Mouse (Mus musculus) myocyte (in vitro differentiated cells): ENCODE data around the gene Serpini1. TPM values are rescaled to one million over a fixed set of nuclear protein-coding genes. Genes with fewer than 3 reads are reported as not detected.

ENCODE experiments used
- H3K27me3 ChIP-seq: one replicate; pipeline ENCODE4 v1.6.1; 2011; ENCODE audit not compliant: control insufficient read depth, insufficient read depth, insufficient read length
- H3K36me3 ChIP-seq: one replicate; pipeline ENCODE4 v1.6.1; 2011; ENCODE audit not compliant: control insufficient read depth, insufficient read depth
- H3K4me2 ChIP-seq: one replicate; pipeline ENCODE4 v1.6.1; 2011; ENCODE audit warnings: low read depth, control low read depth
- H3K4me3 ChIP-seq: one replicate; pipeline ENCODE4 v1.5.1; 2011; ENCODE audit warnings: mild to moderate bottlenecking, control low read depth, moderate library complexity
- H3K79me2 ChIP-seq: one replicate; pipeline ENCODE4 v1.6.1; 2011; ENCODE audit not compliant: control insufficient read depth, insufficient read depth
- H3ac ChIP-seq: one replicate; pipeline ENCODE4 v1.6.1; 2011; ENCODE audit not compliant: control insufficient read depth, insufficient read length
- CEBPB ChIP-seq: IDR thresholded peaks from 2 replicates; pipeline ENCODE4 v1.6.1; 2011; ENCODE audit warnings: mild to moderate bottlenecking, moderate library complexity; ENCODE audit not compliant: poor library complexity, insufficient read depth, severe bottlenecking
- E2F4 ChIP-seq: IDR thresholded peaks from one replicate; pipeline ENCODE4 v1.6.1; 2011; ENCODE audit warnings: mild to moderate bottlenecking, control low read depth, moderate library complexity; ENCODE audit not compliant: insufficient read depth
- MAX ChIP-seq: IDR thresholded peaks from one replicate; pipeline ENCODE4 v1.6.1; 2011; ENCODE audit warnings: low read depth, mild to moderate bottlenecking, control low read depth
- MYOD1 ChIP-seq, 3 experiments: IDR thresholded peaks; one replicate each; pipeline ENCODE4 v1.6.1; 2011; ENCODE audit warnings: control low read depth in 2 of 3, low read depth in 2 of 3, mild to moderate bottlenecking in 2 of 3, moderate library complexity in 1 of 3; ENCODE audit not compliant: insufficient read length in 2 of 3, control insufficient read depth in 1 of 3
- MYOG ChIP-seq, 3 experiments: IDR thresholded peaks; one replicate each; pipeline ENCODE4 v1.6.1; 2011; ENCODE audit warnings: control low read depth in 2 of 3, low read depth in 2 of 3, mild to moderate bottlenecking in 2 of 3; ENCODE audit not compliant: insufficient read length in 2 of 3, control insufficient read depth in 1 of 3, insufficient read depth in 1 of 3
- POLR2A ChIP-seq: IDR thresholded peaks from one replicate; pipeline ENCODE4 v1.6.1; 2011; ENCODE audit warnings: low read depth, mild to moderate bottlenecking, control low read depth, moderate library complexity; ENCODE audit not compliant: insufficient read length
- POLR2AphosphoS2 ChIP-seq: IDR thresholded peaks from one replicate; pipeline ENCODE4 v1.6.1; 2011; ENCODE audit warnings: low read depth, control low read depth; ENCODE audit not compliant: insufficient read length
- REST ChIP-seq: IDR thresholded peaks from one replicate; pipeline ENCODE4 v1.6.1; 2011; ENCODE audit warnings: mild to moderate bottlenecking, control low read depth, moderate library complexity; ENCODE audit not compliant: insufficient read depth, insufficient read length
- SRF ChIP-seq: IDR thresholded peaks from one replicate; pipeline ENCODE4 v1.6.1; 2011; ENCODE audit warnings: low read depth; ENCODE audit not compliant: control insufficient read depth, insufficient read length
- TCF12 ChIP-seq: IDR thresholded peaks from one replicate; pipeline ENCODE4 v1.6.1; 2011; ENCODE audit warnings: mild to moderate bottlenecking, control low read depth; ENCODE audit not compliant: poor library complexity, insufficient read depth, severe bottlenecking
- TCF3 ChIP-seq: IDR thresholded peaks from one replicate; pipeline ENCODE4 v1.6.1; 2011; ENCODE audit warnings: low read depth, control low read depth; ENCODE audit not compliant: insufficient read length
- USF1 ChIP-seq: IDR thresholded peaks from one replicate; pipeline ENCODE4 v1.6.1; 2011; ENCODE audit warnings: low read depth, mild to moderate bottlenecking, control low read depth, moderate library complexity
- polyA plus RNA-seq: library from polyadenylated mRNA; unstranded; fragments of >200 nt; fragmentation: generic; extraction: Trizol; gene quantifications from one replicate; pipeline ENCODE4 v1.2.1, GENCODE M21; 2012; ENCODE audit warnings: missing spikeins

The Serpini1 gene
- polyA plus RNA-seq, 1 experiment: 0.14 TPM

DNA sequence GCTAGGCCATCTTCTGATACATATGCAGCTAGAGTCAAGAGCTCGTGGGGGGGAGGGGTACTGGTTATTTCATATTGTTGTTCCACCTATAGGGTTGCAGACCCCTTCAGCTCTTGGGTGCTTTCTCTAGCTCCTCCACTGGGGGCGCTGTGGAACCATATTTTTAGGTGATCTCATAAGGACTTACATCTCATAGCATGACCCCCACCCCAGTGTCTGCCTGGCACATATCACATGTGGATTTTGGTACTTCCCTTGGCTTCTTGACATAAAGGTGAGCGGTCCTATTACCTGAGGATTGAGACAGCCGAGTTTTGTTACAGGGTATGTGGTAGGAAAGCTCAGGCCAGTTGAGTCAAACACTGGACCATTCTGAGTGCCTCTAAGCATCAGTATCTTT, 22.0 kb downstream of the Serpini1 start:
- H3ac ChIP-seq: no peak overlapping the region
- TF ChIP-seq CEBPB: no peak
- H3K79me2 ChIP-seq: no peaks in the 10 kb centered on the region
- no peak overlapping the region for H3K4me2 ChIP-seq
- H3K27me3 ChIP-seq: no peaks in the 10 kb centered on the region
- no peaks in the 10 kb centered on the region for H3K36me3 ChIP-seq
- no peak overlapping the region for H3K4me3 ChIP-seq

DNA sequence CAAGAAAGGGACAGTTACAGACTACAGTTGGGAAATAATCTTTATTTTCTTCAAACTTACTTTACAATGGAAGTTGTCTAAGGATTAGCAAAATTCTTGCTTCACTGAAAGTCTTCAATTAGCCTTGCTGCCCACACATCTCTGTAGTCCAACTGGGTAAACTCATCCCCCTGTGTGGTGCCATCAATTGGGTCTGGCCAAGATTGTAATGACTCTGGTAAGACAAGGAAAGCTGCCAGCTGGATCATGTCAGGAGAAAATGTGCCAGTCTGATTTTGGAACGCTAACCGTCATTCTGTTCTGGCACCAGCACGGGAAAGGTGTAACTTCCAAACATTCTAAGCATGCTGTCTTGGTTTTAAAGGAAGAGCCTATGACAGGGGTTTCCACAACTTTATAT, 25.9 kb downstream of the Serpini1 start:
- TF ChIP-seq REST: no peak
- TF ChIP-seq E2F4: no peak
- TF ChIP-seq TCF12: no peak
- no peak for TF ChIP-seq POLR2A
- no peak for TF ChIP-seq POLR2AphosphoS2
- TF ChIP-seq TCF3: no peak
- TF ChIP-seq CEBPB: no peak
- TF ChIP-seq MYOD1 (IDR thresholded peaks at IDR 0.05; ENCODE audit: control insufficient read depth in 1 of 3, insufficient read length in 2 of 3, low read depth in 2 of 3): no peak
- H3K27me3 ChIP-seq: no peaks in the 10 kb centered on the region
- H3K79me2 ChIP-seq: no peaks in the 10 kb centered on the region
- no peak overlapping the region for H3K4me3 ChIP-seq
- H3K36me3 ChIP-seq: no peaks in the 10 kb centered on the region
- no peak overlapping the region for H3ac ChIP-seq
- no peak overlapping the region for H3K4me2 ChIP-seq

DNA sequence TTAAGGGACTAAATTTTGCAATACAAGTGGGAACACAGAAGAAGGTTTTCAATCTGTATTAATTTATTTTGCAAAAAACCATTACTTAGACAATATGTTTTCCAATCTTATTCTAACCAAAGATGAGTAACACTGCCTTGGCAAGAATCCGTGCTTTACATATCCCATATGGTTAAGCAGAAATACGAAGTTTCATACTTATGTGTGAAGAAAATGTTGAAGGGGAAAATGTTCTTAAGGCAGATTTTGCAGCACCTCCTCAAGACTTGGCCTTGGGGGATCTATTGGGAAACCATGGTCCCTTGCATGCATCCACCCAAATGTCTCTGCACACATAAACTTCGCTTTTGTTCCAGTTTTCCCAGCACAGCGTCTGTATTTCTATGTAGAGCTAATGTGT, 27.6 kb downstream of the Serpini1 start:
- no peaks in the 10 kb centered on the region for H3K36me3 ChIP-seq
- H3K4me2 ChIP-seq: no peak overlapping the region
- H3ac ChIP-seq: no peak overlapping the region
- H3K79me2 ChIP-seq: no peaks in the 10 kb centered on the region
- H3K4me3 ChIP-seq: no peak overlapping the region
- no peaks in the 10 kb centered on the region for H3K27me3 ChIP-seq
- TF ChIP-seq TCF3 (no peak), CEBPB (no peak), USF1 (no peak), E2F4 (no peak), MAX (no peak), REST (no peak), MYOD1 (IDR thresholded peaks at IDR 0.05; ENCODE audit: control insufficient read depth in 1 of 3, insufficient read length in 2 of 3, low read depth in 2 of 3) (no peak)

DNA sequence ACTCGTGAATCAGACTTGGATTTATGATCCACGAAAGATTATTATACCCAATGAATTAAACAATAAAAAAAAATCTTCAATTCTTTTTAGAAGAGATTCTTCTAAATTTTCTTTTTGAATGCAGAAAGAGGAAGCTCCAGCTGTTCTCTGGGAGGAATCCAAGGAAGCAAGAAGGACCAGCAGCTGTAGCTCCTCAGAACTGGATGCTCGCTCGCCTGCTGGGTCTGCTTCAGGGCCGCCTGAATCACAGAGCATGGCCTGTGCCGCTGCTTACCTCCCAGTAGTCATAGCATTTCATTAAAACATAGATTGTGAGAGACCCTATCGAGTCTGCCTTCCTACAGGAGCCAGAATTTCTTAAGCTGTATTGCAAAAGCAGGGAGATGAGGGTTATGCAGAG, 53.7 kb downstream of the Serpini1 start:
- Histone ChIP-seq H3K4me3 (no peak overlapping the region), H3K27me3 (no peaks in the 10 kb centered on the region), H3K79me2 (no peaks in the 10 kb centered on the region), H3K36me3 (no peaks in the 10 kb centered on the region), H3K4me2 (no peak overlapping the region), H3ac (no peak overlapping the region)
- TF ChIP-seq MAX: no peak
- no peak for TF ChIP-seq POLR2AphosphoS2
- no peak for TF ChIP-seq POLR2A

DNA sequence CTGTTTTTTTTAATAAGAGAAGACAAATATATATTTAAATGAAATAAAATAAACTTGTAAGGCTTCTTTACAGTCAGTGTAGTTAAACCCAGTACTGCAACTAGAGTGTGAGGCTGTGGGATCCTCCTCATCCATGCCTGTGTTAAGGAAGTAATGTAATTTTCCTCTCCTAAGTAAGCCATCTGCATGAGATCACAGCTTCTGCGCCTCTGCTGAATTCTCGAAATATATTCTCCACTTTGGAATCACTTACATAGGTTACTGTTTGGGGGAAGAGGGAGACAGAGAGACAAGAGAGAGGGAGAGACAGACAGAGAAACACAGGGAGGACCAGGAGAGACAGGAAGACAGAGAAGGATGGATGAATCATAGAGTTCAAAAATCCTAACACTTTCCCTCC, 67.3 kb downstream of the Serpini1 start:
- no peaks in the 10 kb centered on the region for H3K36me3 ChIP-seq

DNA sequence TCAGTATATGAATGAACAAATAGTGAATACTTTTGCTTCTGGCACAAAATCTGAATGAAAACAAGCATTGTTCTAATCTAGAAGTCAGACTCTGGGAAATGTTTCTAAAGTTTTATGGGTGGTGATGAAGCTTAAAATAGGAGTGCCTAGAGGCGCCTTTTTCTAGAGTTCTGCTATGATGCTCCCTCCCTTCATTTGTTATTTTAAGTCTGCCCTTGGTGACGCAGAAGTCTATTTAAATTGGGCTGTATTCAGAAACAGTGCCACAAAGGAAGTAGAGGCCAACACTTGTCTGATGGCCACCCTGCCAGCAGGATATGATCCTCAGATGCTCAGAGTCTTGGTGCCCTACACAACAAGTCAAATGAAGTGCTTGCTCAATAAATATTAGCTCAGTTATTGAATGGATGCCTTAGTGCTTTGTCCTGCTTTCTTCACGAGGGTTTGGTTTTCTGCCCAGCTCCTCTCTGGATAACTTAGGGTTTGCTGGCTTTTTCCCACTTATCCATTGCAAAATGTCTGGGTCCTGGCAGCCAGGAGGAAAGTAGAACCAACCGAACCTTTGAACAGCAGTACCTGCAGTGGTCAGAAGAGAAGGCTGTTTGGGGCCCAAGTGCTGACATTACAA, 73.8 kb downstream of the Serpini1 start:
- Histone ChIP-seq H3K27me3 (no peaks in the 10 kb centered on the region), H3K4me3 (no peak overlapping the region), H3K4me2 (no peak overlapping the region), H3K79me2 (no peaks in the 10 kb centered on the region), H3K36me3 (no peaks in the 10 kb centered on the region), H3ac (no peak overlapping the region)
- TF ChIP-seq REST (no peak), E2F4 (no peak), POLR2A (no peak), CEBPB (no peak), TCF12 (no peak), SRF (no peak), POLR2AphosphoS2 (no peak), MYOG (IDR thresholded peaks at IDR 0.05; ENCODE audit: control insufficient read depth in 1 of 3, insufficient read depth in 1 of 3, insufficient read length in 2 of 3, low read depth in 2 of 3) (no peak)

More for the DNA sequence above, 67.3 kb downstream of the Serpini1 start:
- no peak overlapping the region for H3ac ChIP-seq
- TF ChIP-seq E2F4 (no peak), TCF12 (no peak), MAX (no peak), POLR2A (no peak), MYOD1 (IDR thresholded peaks at IDR 0.05; ENCODE audit: control insufficient read depth in 1 of 3, insufficient read length in 2 of 3, low read depth in 2 of 3) (no peak), MYOG (IDR thresholded peaks at IDR 0.05; ENCODE audit: control insufficient read depth in 1 of 3, insufficient read depth in 1 of 3, insufficient read length in 2 of 3, low read depth in 2 of 3) (no peak), USF1 (no peak), SRF (no peak), TCF3 (no peak), POLR2AphosphoS2 (no peak), CEBPB (no peak)
- H3K79me2 ChIP-seq: no peaks in the 10 kb centered on the region
- no peak overlapping the region for H3K4me2 ChIP-seq
- no peaks in the 10 kb centered on the region for H3K27me3 ChIP-seq
- no peak overlapping the region for H3K4me3 ChIP-seq
